Mouse (Mus musculus): Measurements from ENCODE around the gene Mn1. TPM values are rescaled to one million over a fixed set of nuclear protein-coding genes. Genes with fewer than 3 reads are reported as not detected.
A peak's percentile ranks its signal among the peaks of the same experiment; 100 is the strongest.

Mn1 gene
- total and polyA plus RNA-seq, 3 experiments, result 5.5 to 23.9 (median 18.7) TPM

DNA sequence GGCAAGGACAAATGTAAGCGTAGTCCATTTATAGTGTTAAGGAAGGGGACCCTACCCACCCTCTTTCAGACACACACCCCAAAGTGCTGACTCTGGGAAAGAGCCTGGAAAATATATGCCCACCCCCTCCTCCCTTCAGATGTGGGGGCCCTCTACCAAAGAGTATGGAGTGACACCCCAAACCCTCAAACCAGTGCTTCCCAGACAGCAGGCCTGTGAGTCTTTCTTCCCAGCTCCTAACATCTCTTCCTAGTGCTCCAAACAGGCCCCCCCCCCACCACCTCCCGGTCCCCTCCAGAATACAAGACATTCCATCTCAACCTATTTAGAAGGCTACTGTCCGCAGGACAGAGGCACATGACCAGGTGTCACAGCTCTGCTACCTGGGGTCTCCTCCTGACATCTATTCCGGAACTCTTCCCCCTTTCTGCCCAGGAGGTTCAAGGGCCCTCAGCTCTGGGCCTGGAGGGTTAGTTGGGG is 2.4 kb upstream of the Mn1 start:
- peaks cover 2% of the 10 kb centered on the region for H3K4me1 ChIP-seq (ENCODE audit: control insufficient read depth, insufficient read depth, low read length)
- no peak overlapping the region for H3K9ac ChIP-seq (ENCODE audit: low read depth, low read length)
- WGBS, result 84% methylated on average over 4 of the region's 4 CpGs
- no peak overlapping the region for H3K27ac ChIP-seq
- H3K27me3 ChIP-seq (ENCODE audit: control insufficient read depth, insufficient read depth, low read length), result no peaks in the 10 kb centered on the region
- H3K79me2 ChIP-seq (replicated peaks; ENCODE audit: control insufficient read depth, insufficient read depth, low read length), result peaks cover 8% of the 10 kb centered on the region
- TF ChIP-seq POLR2A (IDR thresholded peaks at IDR 0.05; ENCODE audit: insufficient read depth, low read depth, low read length) (no peak), EP300 (IDR thresholded peaks at IDR 0.05; ENCODE audit: insufficient read depth, low read depth, low read length) (no peak)
- H3K4me3 ChIP-seq, result no peak overlapping the region
- no peak for DNase-seq
- H3K36me3 ChIP-seq (ENCODE audit: control insufficient read depth, insufficient read depth, low read length), result no peaks in the 10 kb centered on the region
- intact Hi-C loops (cut with DNase I), result loop anchor here (1.0 to 10.0 kb wide), 4 partner anchors 157 to 480 kb away; no protein-coding TSS in a partner anchor

DNA sequence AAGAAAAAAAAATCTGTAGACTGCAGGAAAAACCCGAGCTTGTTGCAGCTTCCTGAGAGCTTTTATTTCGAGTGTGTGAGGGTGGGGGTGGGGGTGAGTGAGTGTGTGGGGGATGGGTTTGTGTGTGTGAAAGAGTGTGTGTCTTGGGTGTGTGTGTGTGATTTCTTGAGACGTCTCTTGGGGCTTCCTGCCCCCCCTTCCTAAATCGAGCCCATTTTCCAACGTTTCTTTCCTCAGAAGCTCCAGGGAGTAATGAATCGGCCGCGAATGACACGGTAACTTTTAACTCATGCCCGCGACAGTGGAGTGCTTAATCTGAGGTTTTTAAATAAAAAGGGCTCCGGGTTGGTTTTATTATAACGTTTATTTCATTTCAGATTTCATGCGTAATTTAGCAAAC is 1.6 kb upstream of the Mn1 start:
- Histone ChIP-seq H3K36me3 (ENCODE audit: control insufficient read depth, insufficient read depth, low read length) (no peaks in the 10 kb centered on the region), H3K4me3 (no peak overlapping the region), H3K27me3 (ENCODE audit: control insufficient read depth, insufficient read depth, low read length) (no peaks in the 10 kb centered on the region), H3K27ac (no peak overlapping the region), H3K79me2 (replicated peaks; ENCODE audit: control insufficient read depth, insufficient read depth, low read length) (peaks cover 13% of the 10 kb centered on the region), H3K4me1 (ENCODE audit: control insufficient read depth, insufficient read depth, low read length) (peaks cover 2% of the 10 kb centered on the region), H3K9ac (ENCODE audit: low read depth, low read length) (no peak overlapping the region)
- DNase-seq, result no peak
- intact Hi-C loops (cut with DNase I), result loop anchor here (5.0 to 10.0 kb wide), 2 partner anchors 387 to 479 kb away; no protein-coding TSS in a partner anchor
- 22% methylated on average over 14 of the region's 14 CpGs for WGBS
- TF ChIP-seq POLR2A (IDR thresholded peaks at IDR 0.05; ENCODE audit: insufficient read depth, low read depth, low read length) (no peak), CTCF (IDR thresholded peaks at IDR 0.05) (no peak), EP300 (IDR thresholded peaks at IDR 0.05; ENCODE audit: insufficient read depth, low read depth, low read length) (no peak)

DNA sequence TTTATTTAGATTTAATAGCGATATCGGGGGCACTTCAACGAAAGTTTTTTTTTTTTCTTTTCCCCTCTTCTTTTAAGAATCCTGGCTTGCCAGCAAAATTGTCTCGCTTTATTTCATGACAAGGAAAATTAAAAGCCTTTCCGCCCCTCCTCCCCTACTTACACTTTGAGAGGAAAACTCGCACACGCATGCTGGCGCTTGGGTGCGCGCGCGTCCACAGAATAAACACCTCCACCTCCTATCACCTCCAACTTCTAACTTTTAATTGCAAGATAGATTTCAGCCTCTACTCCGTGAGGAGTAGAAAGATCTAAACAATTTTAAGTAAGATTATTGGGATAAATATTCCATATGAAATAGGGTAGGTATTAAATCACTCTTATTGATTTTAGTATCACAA is 1.1 kb upstream of the Mn1 start:
- peak; percentile 64 for TF ChIP-seq CTCF (IDR thresholded peaks at IDR 0.05)
- no peak for TF ChIP-seq EP300 (IDR thresholded peaks at IDR 0.05; ENCODE audit: insufficient read depth, low read depth, low read length)
- no peak for TF ChIP-seq POLR2A (IDR thresholded peaks at IDR 0.05; ENCODE audit: insufficient read depth, low read depth, low read length)
- peak overlapping the region; percentile 74 for H3K4me3 ChIP-seq
- no peaks in the 10 kb centered on the region for H3K36me3 ChIP-seq (ENCODE audit: control insufficient read depth, insufficient read depth, low read length)
- no peaks in the 10 kb centered on the region; the same call in 1 of the 2 replicates for H3K4me1 ChIP-seq (ENCODE audit: control insufficient read depth, insufficient read depth, low read length)
- intact Hi-C loops (cut with DNase I), result loop anchor here (2.0 to 10.0 kb wide), 7 partner anchors 51 to 737 kb away; no protein-coding TSS in a partner anchor
- H3K79me2 ChIP-seq (replicated peaks; ENCODE audit: control insufficient read depth, insufficient read depth, low read length), result peaks cover 15% of the 10 kb centered on the region
- H3K27ac ChIP-seq, result peak overlapping the region; percentile 90
- no peaks in the 10 kb centered on the region for H3K27me3 ChIP-seq (ENCODE audit: control insufficient read depth, insufficient read depth, low read length)
- 15% methylated on average over 13 of the region's 13 CpGs for WGBS
- DNase-seq, result no peak
- H3K9ac ChIP-seq (ENCODE audit: low read depth, low read length), result no peak overlapping the region

DNA sequence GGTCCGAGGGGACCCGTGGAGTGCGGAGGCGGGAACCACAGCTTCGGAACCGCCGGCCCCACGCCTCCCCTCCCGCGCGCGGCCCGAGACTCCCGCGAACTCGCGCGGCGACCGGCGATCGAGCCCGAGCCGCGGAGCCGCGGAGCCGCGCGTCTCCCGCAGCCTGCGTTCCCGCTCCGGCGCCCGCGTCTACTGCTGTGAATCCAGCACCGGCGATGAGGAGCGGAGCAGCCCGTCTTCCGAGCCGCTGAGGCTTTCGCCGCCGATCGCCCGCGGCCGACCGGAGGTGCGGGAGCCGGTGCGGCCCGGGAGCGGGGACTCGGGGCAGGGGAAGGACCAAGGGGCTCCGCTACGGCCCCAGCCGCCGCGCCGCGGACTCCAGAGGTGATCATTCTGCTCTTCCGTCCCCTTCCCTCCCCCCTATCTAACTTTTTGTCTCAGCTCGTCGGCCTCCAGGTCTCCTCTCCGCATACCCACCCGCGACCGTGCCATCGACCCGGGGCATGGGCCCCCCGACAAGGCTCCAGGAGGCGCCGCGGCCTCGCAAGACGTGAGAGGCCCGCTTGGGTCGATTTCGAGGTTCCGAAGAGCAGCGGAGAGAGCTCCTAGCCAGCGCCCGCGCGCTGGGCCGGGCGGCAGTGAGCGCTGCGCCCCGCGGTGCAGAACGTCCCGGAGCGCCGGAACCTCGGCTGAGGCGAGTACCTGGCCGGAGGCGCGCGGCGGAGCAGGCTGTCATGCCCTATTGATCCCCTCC is 393 bp downstream of the Mn1 start:
- Histone ChIP-seq H3K4me1 (ENCODE audit: control insufficient read depth, insufficient read depth, low read length) (peaks cover 4% of the 10 kb centered on the region), H3K27ac (peak overlapping the region; percentile 90), H3K9ac (ENCODE audit: low read depth, low read length) (peak overlapping the region; percentile 99), H3K36me3 (ENCODE audit: control insufficient read depth, insufficient read depth, low read length) (peaks cover 6% of the 10 kb centered on the region), H3K4me3 (peak overlapping the region; percentile 74), H3K27me3 (ENCODE audit: control insufficient read depth, insufficient read depth, low read length) (no peaks in the 10 kb centered on the region), H3K79me2 (replicated peaks; ENCODE audit: control insufficient read depth, insufficient read depth, low read length) (peaks cover 19% of the 10 kb centered on the region)
- WGBS, result under 1% methylated on average over 88 of the region's 105 CpGs
- intact Hi-C loops (cut with DNase I), result loop anchor here (1.0 to 10.0 kb wide), 8 partner anchors 49 to 735 kb away; no protein-coding TSS in a partner anchor
- TF ChIP-seq CTCF (IDR thresholded peaks at IDR 0.05) (no peak), EP300 (IDR thresholded peaks at IDR 0.05; ENCODE audit: insufficient read depth, low read depth, low read length) (no peak), POLR2A (IDR thresholded peaks at IDR 0.05; ENCODE audit: insufficient read depth, low read depth, low read length) (no peak)
- DNase-seq, result peak; percentile 57 to 77

DNA sequence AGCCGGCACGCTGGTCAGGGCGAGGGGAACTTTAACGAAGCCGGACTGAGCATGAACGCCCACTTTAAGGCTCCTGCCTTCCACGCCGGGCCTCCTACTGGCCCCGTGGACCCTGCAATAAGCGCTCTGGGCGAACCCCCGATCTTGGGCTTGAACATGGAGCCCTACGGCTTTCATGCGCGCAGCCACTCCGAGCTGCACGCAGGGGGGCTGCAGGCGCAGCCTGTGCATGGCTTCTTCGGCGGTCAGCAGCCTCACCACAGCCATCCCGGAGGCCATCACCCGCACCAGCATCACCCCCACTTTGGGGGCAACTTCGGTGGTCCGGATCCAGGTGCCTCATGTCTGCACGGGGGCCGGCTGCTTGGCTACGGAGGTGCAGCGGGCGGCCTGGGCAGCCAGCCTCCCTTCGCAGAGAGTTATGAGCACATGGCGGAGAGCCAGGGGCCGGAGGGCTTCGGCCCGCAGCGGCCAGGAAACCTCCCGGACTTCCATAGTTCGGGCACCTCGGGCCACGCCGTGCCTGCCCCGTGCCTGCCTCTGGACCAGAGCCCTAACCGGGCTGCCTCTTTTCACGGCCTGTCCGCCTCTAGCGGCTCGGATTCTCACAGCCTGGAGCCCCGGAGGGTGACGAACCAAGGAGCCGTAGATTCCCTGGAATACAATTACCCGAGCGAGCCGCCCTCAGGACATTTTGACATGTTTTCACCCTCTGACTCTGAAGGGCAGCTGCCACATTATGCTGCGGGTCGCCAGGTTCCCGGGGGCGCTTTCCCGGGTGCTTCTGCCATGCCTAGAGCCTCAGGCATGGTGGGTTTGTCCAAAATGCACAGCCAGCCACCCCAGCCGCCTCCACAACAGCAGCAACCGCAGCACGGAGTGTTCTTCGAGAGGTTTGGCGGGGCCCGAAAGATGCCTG is 1.3 kb downstream of the Mn1 start:
- Histone ChIP-seq H3K4me3 (peak overlapping the region; percentile 74), H3K9ac (ENCODE audit: low read depth, low read length) (peak overlapping the region; percentile 80), H3K27ac (peak overlapping the region; percentile 90), H3K4me1 (ENCODE audit: control insufficient read depth, insufficient read depth, low read length) (peaks cover 4% of the 10 kb centered on the region), H3K27me3 (ENCODE audit: control insufficient read depth, insufficient read depth, low read length) (no peaks in the 10 kb centered on the region), H3K79me2 (replicated peaks; ENCODE audit: control insufficient read depth, insufficient read depth, low read length) (peaks cover 21% of the 10 kb centered on the region), H3K36me3 (ENCODE audit: control insufficient read depth, insufficient read depth, low read length) (peaks cover 6% of the 10 kb centered on the region)
- intact Hi-C loops (cut with DNase I), result loop anchor here (5.0 to 10.0 kb wide), 2 partner anchors 384 to 476 kb away; no protein-coding TSS in a partner anchor
- WGBS, result 17% methylated on average over 63 of the region's 63 CpGs
- peak; percentile 55 to 71 for DNase-seq
- TF ChIP-seq EP300 (IDR thresholded peaks at IDR 0.05; ENCODE audit: insufficient read depth, low read depth, low read length) (no peak), CTCF (IDR thresholded peaks at IDR 0.05) (no peak), POLR2A (IDR thresholded peaks at IDR 0.05; ENCODE audit: insufficient read depth, low read depth, low read length) (no peak)

Data from heart, adult 2 months (tissue).